Mouse (Mus musculus) spleen, adult 2 months (tissue): ENCODE measurements around the gene Rangap1. TPM values are rescaled to one million over a fixed set of nuclear protein-coding genes. Genes with fewer than 3 reads are reported as not detected.
A peak's percentile ranks its signal among the peaks of the same experiment; 100 is the strongest.

ENCODE experiments used
- DNase-seq, 2 experiments: peaks; one replicate each; pipeline versions ENCODE4 v3.0.0 to v3.0.0-alpha.2; 2012 to 2021; ENCODE audit warnings: low spot score in 2 of 2, low read depth in 1 of 2
- H3K27ac ChIP-seq: fragments of 200-500 bp; 2 replicates; pipeline ENCODE4 v1.5.1; 2012; ENCODE audit warnings: low read length, inconsistent platforms; ENCODE audit not compliant: insufficient read depth
- H3K27me3 ChIP-seq: fragments of 200-500 bp; 2 replicates; pipeline ENCODE4 v1.6.1; 2012; ENCODE audit warnings: mild to moderate bottlenecking, moderate library complexity, low read length, inconsistent platforms; ENCODE audit not compliant: control insufficient read depth, insufficient read depth
- H3K36me3 ChIP-seq: fragments of 200-500 bp; 2 replicates; pipeline ENCODE4 v1.6.1; 2012; ENCODE audit warnings: mild to moderate bottlenecking, low read length, inconsistent platforms; ENCODE audit not compliant: control insufficient read depth, insufficient read depth
- H3K4me1 ChIP-seq: fragments of 200-500 bp; 2 replicates; pipeline ENCODE4 v1.6.1; 2011; ENCODE audit warnings: inconsistent platforms; ENCODE audit not compliant: control insufficient read depth, insufficient read depth, insufficient read length
- H3K4me3 ChIP-seq: fragments of 200-500 bp; 2 replicates; pipeline ENCODE4 v1.5.1; 2011; ENCODE audit warnings: mild to moderate bottlenecking, inconsistent platforms; ENCODE audit not compliant: insufficient read depth, insufficient read length; ENCODE audit errors: extremely low read depth
- CTCF ChIP-seq: fragments of 200-500 bp; IDR thresholded peaks from 2 replicates; pipeline ENCODE4 v1.5.1; 2011; ENCODE audit warnings: mild to moderate bottlenecking, inconsistent platforms; ENCODE audit not compliant: insufficient read depth, insufficient read length, insufficient replicate concordance; ENCODE audit errors: extremely low read depth
- POLR2A ChIP-seq: fragments of 200-500 bp; IDR thresholded peaks from 2 replicates; pipeline ENCODE4 v1.6.1; 2011; ENCODE audit warnings: low read depth, low read length, inconsistent platforms
- WGBS: fragments of 180-500 bp; shearing (Covaris S2); methylation state at CpG from one replicate; pipeline ENCODE4 v1.1.7; 2018; 5-methylcytosine and 5-hydroxymethylcytosine counted together
- polyA plus RNA-seq: library from polyadenylated mRNA; depleted of rRNA; stranded (reverse); fragments of >200 nt; gene quantifications from 2 replicates; pipeline ENCODE4 v1.2.3, GENCODE M21; 2012; rRNA removed

The Rangap1 gene
- polyA plus RNA-seq: 26.6 and 28.4 TPM in 2 replicates

DNA sequence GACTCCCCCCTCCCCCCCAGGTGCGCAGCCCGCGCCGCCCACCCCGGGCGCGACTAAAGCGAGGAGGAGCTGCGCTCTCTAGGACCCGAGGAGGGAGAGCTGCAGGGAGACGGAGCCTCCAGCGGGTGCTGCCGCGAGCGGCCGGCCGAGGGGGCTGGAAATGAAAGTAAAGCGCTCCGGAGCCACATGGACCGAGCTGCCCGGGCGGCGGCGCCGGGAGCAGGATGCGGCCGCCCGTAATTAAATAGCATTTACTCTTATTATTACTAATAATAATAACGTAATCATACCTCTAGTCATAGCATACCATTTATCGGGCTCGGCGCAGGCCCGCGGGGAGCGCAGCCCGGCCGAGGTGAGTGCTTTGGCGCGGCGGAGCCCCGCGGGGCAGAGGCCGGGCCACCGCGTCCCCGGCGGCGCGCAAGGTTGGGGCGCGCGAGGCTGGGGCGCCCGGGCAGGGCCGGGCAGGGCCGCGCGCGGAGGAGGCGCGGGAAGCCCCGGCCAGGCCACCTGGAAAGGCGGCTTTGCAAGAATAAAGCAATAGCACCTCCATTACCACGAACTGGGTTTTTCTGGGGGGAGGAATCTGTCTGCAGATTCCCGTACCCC, at the start of gene Rangap1, which contains the start of gene Zc3h7b:
Rangap1 (minus strand) TSS at position 539 of the 609 bp plus-strand sequence.
Zc3h7b (plus strand) TSS at position 66 of the 609 bp plus-strand sequence.
- no peaks in the 10 kb centered on the region for H3K4me1 ChIP-seq
- 0 out of 2 replicates have a peak, but pooled peaks have one; percentile 3 for TF ChIP-seq CTCF
- TF ChIP-seq POLR2A: no peak
- H3K36me3 ChIP-seq: no peaks in the 10 kb centered on the region
- H3K4me3 ChIP-seq: peak within 1 kb of the TSS; percentile 79
- peak in 1 of 2 experiments; percentile 53 for DNase-seq
- H3K27me3 ChIP-seq: no peaks in the 10 kb centered on the region
- WGBS: under 1% methylated on average over 64 of the region's 65 CpGs
- H3K27ac ChIP-seq: peak within 1 kb of the TSS; percentile 35; the same call in 1 of the 2 replicates

DNA sequence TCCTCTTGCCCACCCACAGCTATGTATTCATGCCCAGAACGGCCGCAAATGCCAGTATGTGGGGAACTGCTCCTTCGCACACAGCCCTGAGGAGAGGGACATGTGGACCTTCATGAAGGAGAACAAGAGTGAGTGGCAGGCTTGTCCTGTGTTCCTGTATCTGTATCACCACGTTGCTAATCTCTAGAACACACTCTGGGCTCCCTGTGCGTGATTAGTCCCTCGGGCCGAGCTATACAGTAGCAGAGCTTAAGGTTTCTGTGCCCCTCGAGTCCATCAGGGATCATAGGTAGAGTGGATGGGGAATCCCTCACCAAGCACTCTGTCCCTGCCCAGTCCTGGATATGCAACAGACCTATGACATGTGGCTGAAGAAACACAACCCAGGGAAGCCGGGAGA, 47.1 kb upstream of the Rangap1 start:
- TF ChIP-seq CTCF: no peak
- TF ChIP-seq POLR2A: no peak
- Histone ChIP-seq H3K4me3 (no peak overlapping the region), H3K36me3 (peaks cover 9% of the 10 kb centered on the region), H3K27me3 (no peaks in the 10 kb centered on the region), H3K4me1 (no peaks in the 10 kb centered on the region), H3K27ac (no peak overlapping the region)
- DNase-seq: no peak
- WGBS: 91% methylated on average over 9 of the region's 9 CpGs

GRCm38 (mm10) chr15:81787525-81787924, 42.2 kb upstream of the Rangap1 start:
- Histone ChIP-seq H3K27ac (no peak overlapping the region), H3K27me3 (no peaks in the 10 kb centered on the region), H3K4me1 (no peaks in the 10 kb centered on the region), H3K36me3 (peaks cover 11% of the 10 kb centered on the region), H3K4me3 (no peak overlapping the region)
- TF ChIP-seq CTCF: no peak
- no peak for TF ChIP-seq POLR2A
- DNase-seq: no peak
- 97% methylated on average over 13 of the region's 13 CpGs for WGBS

- H3K27ac ChIP-seq: no peak overlapping the region
- H3K4me3 ChIP-seq: no peak overlapping the region
- no peak for TF ChIP-seq POLR2A
- TF ChIP-seq CTCF: no peak
- H3K4me1 ChIP-seq: no peaks in the 10 kb centered on the region
- WGBS: 95% methylated on average over 8 of the region's 8 CpGs
- H3K36me3 ChIP-seq: peaks cover 14% of the 10 kb centered on the region
- H3K27me3 ChIP-seq: no peaks in the 10 kb centered on the region
- DNase-seq: no peak
These were observed 40.4 kb upstream of the Rangap1 start for GRCm38 (mm10) chr15:81785701-81786100.

GRCm38 (mm10) chr15:81784762-81785161, 39.4 kb upstream of the Rangap1 start:
- TF ChIP-seq CTCF (no peak), POLR2A (no peak)
- DNase-seq: no peak
- Histone ChIP-seq H3K36me3 (peaks cover 16% of the 10 kb centered on the region), H3K4me1 (no peaks in the 10 kb centered on the region), H3K4me3 (no peak overlapping the region), H3K27ac (no peak overlapping the region), H3K27me3 (no peaks in the 10 kb centered on the region)
- 87% methylated on average over 5 of the region's 5 CpGs for WGBS

GRCm38 (mm10) chr15:81781816-81782215, 36.5 kb upstream of the Rangap1 start:
- peak in 1 of 2 experiments; percentile 66 for DNase-seq
- Histone ChIP-seq H3K4me3 (no peak overlapping the region), H3K4me1 (no peaks in the 10 kb centered on the region), H3K27me3 (no peaks in the 10 kb centered on the region), H3K27ac (no peak overlapping the region), H3K36me3 (peaks cover 32% of the 10 kb centered on the region)
- 73% methylated on average over 7 of the region's 7 CpGs for WGBS
- TF ChIP-seq POLR2A (no peak), CTCF (no peak)

DNA sequence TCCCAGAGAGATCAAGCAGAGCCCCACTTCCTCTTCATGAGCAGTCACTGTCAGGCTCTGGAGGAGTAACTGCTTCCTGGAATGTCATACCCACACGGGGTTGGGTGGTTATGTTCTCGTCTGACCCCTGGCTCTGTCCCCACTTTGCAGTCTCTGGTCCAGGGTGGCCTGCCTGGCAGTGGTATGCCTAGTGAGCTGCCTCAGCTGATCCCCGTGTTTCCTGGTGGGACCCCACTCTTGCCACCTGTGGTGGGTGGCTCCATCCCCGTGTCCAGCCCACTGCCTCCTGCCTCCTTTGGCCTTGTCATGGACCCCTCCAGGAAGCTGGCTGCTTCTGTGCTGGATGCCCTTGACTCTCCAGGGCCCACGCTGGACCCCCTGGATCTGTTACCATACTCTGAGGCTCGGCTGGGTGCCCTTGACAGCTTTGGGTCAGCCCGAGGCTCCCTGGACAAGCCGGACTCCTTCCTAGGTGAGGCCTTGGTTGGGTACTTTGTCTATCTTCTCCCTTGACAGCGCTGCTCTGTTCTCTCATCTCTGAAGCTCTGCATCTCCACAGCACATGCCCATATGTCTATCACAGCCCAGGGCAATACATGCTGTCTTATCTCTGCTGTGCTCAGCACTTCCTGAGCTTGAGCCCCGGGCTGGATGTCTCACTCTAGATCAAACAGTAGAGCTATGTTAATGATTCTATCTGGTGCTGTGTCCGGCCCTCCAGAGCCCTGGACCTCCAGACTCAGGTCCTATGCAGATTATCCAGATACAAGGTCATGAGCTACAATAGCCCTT, 31.5 kb upstream of the Rangap1 start:
- TF ChIP-seq CTCF: no peak
- H3K4me1 ChIP-seq: no peaks in the 10 kb centered on the region
- H3K4me3 ChIP-seq: no peak overlapping the region
- H3K27me3 ChIP-seq: no peaks in the 10 kb centered on the region
- WGBS: 78% methylated on average over 11 of the region's 11 CpGs
- DNase-seq: no peak
- peaks cover 36% of the 10 kb centered on the region for H3K36me3 ChIP-seq
- no peak overlapping the region for H3K27ac ChIP-seq
